Mouse (Mus musculus): ENCODE measurements around the gene Pigq. TPM values are rescaled to one million over a fixed set of nuclear protein-coding genes. Genes with fewer than 3 reads are reported as not detected.

Pigq gene
- polyA plus RNA-seq, 1 experiment: 239 TPM

- Histone ChIP-seq H3K27ac (ENCODE audit: insufficient read depth, low read length) (no peak overlapping the region), H3K4me3 (ENCODE audit: extremely low read depth, insufficient read depth, insufficient read length) (no peak overlapping the region), H3K27me3 (ENCODE audit: control insufficient read depth, insufficient read depth, low read length) (no peaks in the 10 kb centered on the region), H3K4me1 (ENCODE audit: control insufficient read depth, insufficient read depth, insufficient read length) (peaks cover 21% of the 10 kb centered on the region; the same call in 1 of the 2 replicates), H3K36me3 (ENCODE audit: control insufficient read depth, insufficient read depth, low read length) (no peaks in the 10 kb centered on the region)
- no peak for DNase-seq (ENCODE audit: low read depth in 1 of 2, low spot score in 2 of 2)
- TF ChIP-seq POLR2A (IDR thresholded peaks at IDR 0.05; ENCODE audit: low read depth, low read length) (no peak), CTCF (IDR thresholded peaks at IDR 0.05; ENCODE audit: extremely low read depth, insufficient read depth, insufficient read length, insufficient replicate concordance) (no peak)
- WGBS: 86% methylated on average over 9 of the region's 9 CpGs
These were observed 26.5 kb downstream of the Pigq start for GRCm38 (mm10) chr17:25918037-25918750.

- Histone ChIP-seq H3K4me3 (ENCODE audit: extremely low read depth, insufficient read depth, insufficient read length) (no peak overlapping the region), H3K4me1 (ENCODE audit: control insufficient read depth, insufficient read depth, insufficient read length) (peaks cover 21% of the 10 kb centered on the region; the same call in 1 of the 2 replicates), H3K27me3 (ENCODE audit: control insufficient read depth, insufficient read depth, low read length) (no peaks in the 10 kb centered on the region), H3K27ac (ENCODE audit: insufficient read depth, low read length) (no peak overlapping the region), H3K36me3 (ENCODE audit: control insufficient read depth, insufficient read depth, low read length) (no peaks in the 10 kb centered on the region)
- 78% methylated on average over 8 of the region's 8 CpGs for WGBS
- no peak for DNase-seq (ENCODE audit: low read depth in 1 of 2, low spot score in 2 of 2)
- TF ChIP-seq CTCF (IDR thresholded peaks at IDR 0.05; ENCODE audit: extremely low read depth, insufficient read depth, insufficient read length, insufficient replicate concordance) (no peak), POLR2A (IDR thresholded peaks at IDR 0.05; ENCODE audit: low read depth, low read length) (no peak)
These were observed 27.6 kb downstream of the Pigq start for GRCm38 (mm10) chr17:25916931-25917647.

GRCm38 (mm10) chr17:25914295-25914694 lies 30.4 kb downstream of the Pigq start:
- 68% methylated on average over 4 of the region's 4 CpGs for WGBS
- Histone ChIP-seq H3K27ac (ENCODE audit: insufficient read depth, low read length) (no peak overlapping the region), H3K27me3 (ENCODE audit: control insufficient read depth, insufficient read depth, low read length) (no peaks in the 10 kb centered on the region), H3K36me3 (ENCODE audit: control insufficient read depth, insufficient read depth, low read length) (no peaks in the 10 kb centered on the region), H3K4me1 (ENCODE audit: control insufficient read depth, insufficient read depth, insufficient read length) (peaks cover 21% of the 10 kb centered on the region; the same call in 1 of the 2 replicates), H3K4me3 (ENCODE audit: extremely low read depth, insufficient read depth, insufficient read length) (no peak overlapping the region)
- no peak for TF ChIP-seq CTCF (IDR thresholded peaks at IDR 0.05; ENCODE audit: extremely low read depth, insufficient read depth, insufficient read length, insufficient replicate concordance)
- no peak for TF ChIP-seq POLR2A (IDR thresholded peaks at IDR 0.05; ENCODE audit: low read depth, low read length)
- DNase-seq (ENCODE audit: low read depth in 1 of 2, low spot score in 2 of 2): no peak

GRCm38 (mm10) chr17:25913877-25914275 lies 30.9 kb downstream of the Pigq start:
- H3K27ac ChIP-seq (ENCODE audit: insufficient read depth, low read length): no peak overlapping the region
- no peaks in the 10 kb centered on the region for H3K36me3 ChIP-seq (ENCODE audit: control insufficient read depth, insufficient read depth, low read length)
- 8% methylated on average over 1 of the region's 1 CpGs for WGBS
- peaks cover 21% of the 10 kb centered on the region; the same call in 1 of the 2 replicates for H3K4me1 ChIP-seq (ENCODE audit: control insufficient read depth, insufficient read depth, insufficient read length)
- H3K4me3 ChIP-seq (ENCODE audit: extremely low read depth, insufficient read depth, insufficient read length): no peak overlapping the region
- no peaks in the 10 kb centered on the region for H3K27me3 ChIP-seq (ENCODE audit: control insufficient read depth, insufficient read depth, low read length)
- no peak for DNase-seq (ENCODE audit: low read depth in 1 of 2, low spot score in 2 of 2)
- TF ChIP-seq CTCF (IDR thresholded peaks at IDR 0.05; ENCODE audit: extremely low read depth, insufficient read depth, insufficient read length, insufficient replicate concordance) (no peak), POLR2A (IDR thresholded peaks at IDR 0.05; ENCODE audit: low read depth, low read length) (no peak)

- no peak for DNase-seq (ENCODE audit: low read depth in 1 of 2, low spot score in 2 of 2)
- no peak for TF ChIP-seq CTCF (IDR thresholded peaks at IDR 0.05; ENCODE audit: extremely low read depth, insufficient read depth, insufficient read length, insufficient replicate concordance)
- TF ChIP-seq POLR2A (IDR thresholded peaks at IDR 0.05; ENCODE audit: low read depth, low read length): no peak
- no peak overlapping the region for H3K27ac ChIP-seq (ENCODE audit: insufficient read depth, low read length)
- no peak overlapping the region for H3K4me3 ChIP-seq (ENCODE audit: extremely low read depth, insufficient read depth, insufficient read length)
- no peaks in the 10 kb centered on the region for H3K36me3 ChIP-seq (ENCODE audit: control insufficient read depth, insufficient read depth, low read length)
- H3K27me3 ChIP-seq (ENCODE audit: control insufficient read depth, insufficient read depth, low read length): no peaks in the 10 kb centered on the region
- H3K4me1 ChIP-seq (ENCODE audit: control insufficient read depth, insufficient read depth, insufficient read length): peaks cover 16% of the 10 kb centered on the region; the same call in 1 of the 2 replicates
- WGBS: 65% methylated on average over 14 of the region's 14 CpGs
These were observed 31.4 kb downstream of the Pigq start for GRCm38 (mm10) chr17:25913186-25913876.

GRCm38 (mm10) chr17:25911816-25912215 lies 32.9 kb downstream of the Pigq start:
- TF ChIP-seq POLR2A (IDR thresholded peaks at IDR 0.05; ENCODE audit: low read depth, low read length) (no peak), CTCF (IDR thresholded peaks at IDR 0.05; ENCODE audit: extremely low read depth, insufficient read depth, insufficient read length, insufficient replicate concordance) (no peak)
- H3K4me1 ChIP-seq (ENCODE audit: control insufficient read depth, insufficient read depth, insufficient read length): peaks cover 11% of the 10 kb centered on the region; the same call in 1 of the 2 replicates
- no peak overlapping the region for H3K4me3 ChIP-seq (ENCODE audit: extremely low read depth, insufficient read depth, insufficient read length)
- H3K27me3 ChIP-seq (ENCODE audit: control insufficient read depth, insufficient read depth, low read length): no peaks in the 10 kb centered on the region
- WGBS: 82% methylated on average over 4 of the region's 4 CpGs
- no peaks in the 10 kb centered on the region for H3K36me3 ChIP-seq (ENCODE audit: control insufficient read depth, insufficient read depth, low read length)
- no peak for DNase-seq (ENCODE audit: low read depth in 1 of 2, low spot score in 2 of 2)
- no peak overlapping the region for H3K27ac ChIP-seq (ENCODE audit: insufficient read depth, low read length)

Measured in spleen, adult 2 months (tissue).